Mouse (Mus musculus): Measurements from ENCODE around the gene Cdc123. TPM values are rescaled to one million over a fixed set of nuclear protein-coding genes. Genes with fewer than 3 reads are reported as not detected.

The Cdc123 gene
- polyA plus RNA-seq, 1 experiment from 2014 or later, result 329 TPM

- WGBS, result 92% methylated on average over 9 of the region's 9 CpGs
- Histone ChIP-seq H3K9ac (replicated peaks) (no peak overlapping the region), H3K36me3 (peaks cover 64% of the 10 kb centered on the region), H3K27ac (replicated peaks) (no peak overlapping the region), H3K4me2 (replicated peaks) (no peak overlapping the region), H3K9me3 (no peaks in the 10 kb centered on the region), H3K4me3 (no peak overlapping the region), H3K4me1 (no peaks in the 10 kb centered on the region), H3K27me3 (no peaks in the 10 kb centered on the region)
- no peak for ATAC-seq (replicated peaks)
Measured at GRCm38 (mm10) chr2:5801182-5801640, 43.8 kb downstream of the Cdc123 start.

- Histone ChIP-seq H3K36me3 (peaks cover 68% of the 10 kb centered on the region), H3K4me2 (replicated peaks) (no peak overlapping the region), H3K4me1 (no peaks in the 10 kb centered on the region), H3K9ac (replicated peaks) (no peak overlapping the region), H3K4me3 (no peak overlapping the region), H3K27me3 (no peaks in the 10 kb centered on the region), H3K9me3 (no peaks in the 10 kb centered on the region), H3K27ac (replicated peaks) (no peak overlapping the region)
- WGBS, result 91% methylated on average over 11 of the region's 11 CpGs
- no peak for ATAC-seq (replicated peaks)
Measured at GRCm38 (mm10) chr2:5797816-5798672, 46.9 kb downstream of the Cdc123 start.

- no peak overlapping the region for H3K4me2 ChIP-seq (replicated peaks)
- no peak overlapping the region for H3K27ac ChIP-seq (replicated peaks)
- no peak overlapping the region for H3K4me3 ChIP-seq
- no peaks in the 10 kb centered on the region for H3K27me3 ChIP-seq
- peaks cover 50% of the 10 kb centered on the region for H3K36me3 ChIP-seq
- H3K4me1 ChIP-seq, result no peaks in the 10 kb centered on the region
- no peak for ATAC-seq (replicated peaks)
- no peaks in the 10 kb centered on the region for H3K9me3 ChIP-seq
- no peak overlapping the region for H3K9ac ChIP-seq (replicated peaks)
- WGBS, result 95% methylated on average over 10 of the region's 10 CpGs
Measured at GRCm38 (mm10) chr2:5793771-5794170, 51.2 kb downstream of the Cdc123 start.

- ATAC-seq (replicated peaks), result no peak
- no peak overlapping the region for H3K4me2 ChIP-seq (replicated peaks)
- no peak overlapping the region for H3K9ac ChIP-seq (replicated peaks)
- no peaks in the 10 kb centered on the region for H3K9me3 ChIP-seq
- H3K36me3 ChIP-seq, result peaks cover 39% of the 10 kb centered on the region
- H3K4me3 ChIP-seq, result no peak overlapping the region
- WGBS, result 96% methylated on average over 5 of the region's 5 CpGs
- H3K27ac ChIP-seq (replicated peaks), result no peak overlapping the region
- H3K4me1 ChIP-seq, result no peaks in the 10 kb centered on the region
- H3K27me3 ChIP-seq, result no peaks in the 10 kb centered on the region
Measured at GRCm38 (mm10) chr2:5792056-5792455, 52.9 kb downstream of the Cdc123 start.

- Histone ChIP-seq H3K27me3 (no peaks in the 10 kb centered on the region), H3K4me1 (no peaks in the 10 kb centered on the region), H3K4me3 (no peak overlapping the region), H3K4me2 (replicated peaks) (no peak overlapping the region), H3K9ac (replicated peaks) (no peak overlapping the region), H3K36me3 (peaks cover 16% of the 10 kb centered on the region; the same call in 1 of the 2 replicates), H3K27ac (replicated peaks) (no peak overlapping the region), H3K9me3 (no peaks in the 10 kb centered on the region)
- WGBS, result 18% methylated on average over 4 of the region's 4 CpGs
- ATAC-seq (replicated peaks), result no peak
Measured at GRCm38 (mm10) chr2:5789625-5790160, 55.3 kb downstream of the Cdc123 start.

GRCm38 (mm10) chr2:5787391-5787790 is 57.6 kb downstream of the Cdc123 start:
- Histone ChIP-seq H3K36me3 (0 out of 2 replicates have a peak, but pooled peaks cover 3% of the 10 kb centered on the region), H3K4me1 (no peaks in the 10 kb centered on the region), H3K9me3 (no peaks in the 10 kb centered on the region), H3K27me3 (no peaks in the 10 kb centered on the region), H3K4me2 (replicated peaks) (no peak overlapping the region), H3K4me3 (no peak overlapping the region), H3K9ac (replicated peaks) (no peak overlapping the region), H3K27ac (replicated peaks) (no peak overlapping the region)
- WGBS, result 96% methylated on average over 3 of the region's 3 CpGs
- no peak for ATAC-seq (replicated peaks)

- no peak overlapping the region for H3K9ac ChIP-seq (replicated peaks)
- no peak overlapping the region for H3K4me3 ChIP-seq
- H3K4me2 ChIP-seq (replicated peaks), result no peak overlapping the region
- peaks cover 5% of the 10 kb centered on the region for H3K4me1 ChIP-seq
- ATAC-seq (replicated peaks), result no peak
- H3K9me3 ChIP-seq, result no peaks in the 10 kb centered on the region
- no peaks in the 10 kb centered on the region for H3K27me3 ChIP-seq
- no peak overlapping the region for H3K27ac ChIP-seq (replicated peaks)
- no peaks in the 10 kb centered on the region for H3K36me3 ChIP-seq
- 85% methylated on average over 2 of the region's 2 CpGs for WGBS
Measured at GRCm38 (mm10) chr2:5772464-5772863, 72.5 kb downstream of the Cdc123 start.

- no peak overlapping the region for H3K27ac ChIP-seq (replicated peaks)
- ATAC-seq (replicated peaks), result peak; percentile 58; the same call in 1 of the 2 replicates
- no peak overlapping the region for H3K4me2 ChIP-seq (replicated peaks)
- H3K4me1 ChIP-seq, result peaks cover 5% of the 10 kb centered on the region
- H3K9me3 ChIP-seq, result no peaks in the 10 kb centered on the region
- no peak overlapping the region for H3K9ac ChIP-seq (replicated peaks)
- WGBS, result 56% methylated on average over 8 of the region's 8 CpGs
- H3K36me3 ChIP-seq, result no peaks in the 10 kb centered on the region
- no peak overlapping the region for H3K4me3 ChIP-seq
- H3K27me3 ChIP-seq, result no peaks in the 10 kb centered on the region
Measured at GRCm38 (mm10) chr2:5770708-5771241, 74.2 kb downstream of the Cdc123 start.

GRCm38 (mm10) chr2:5769630-5770029 is 75.3 kb downstream of the Cdc123 start:
- Histone ChIP-seq H3K27ac (replicated peaks) (no peak overlapping the region), H3K9me3 (no peaks in the 10 kb centered on the region), H3K9ac (replicated peaks) (no peak overlapping the region), H3K27me3 (no peaks in the 10 kb centered on the region), H3K36me3 (no peaks in the 10 kb centered on the region), H3K4me2 (replicated peaks) (no peak overlapping the region), H3K4me1 (peaks cover 5% of the 10 kb centered on the region), H3K4me3 (no peak overlapping the region)
- ATAC-seq (replicated peaks), result no peak

- H3K4me3 ChIP-seq, result no peak overlapping the region
- WGBS, result 96% methylated on average over 4 of the region's 4 CpGs
- peaks cover 5% of the 10 kb centered on the region for H3K4me1 ChIP-seq
- no peaks in the 10 kb centered on the region for H3K36me3 ChIP-seq
- no peak overlapping the region for H3K4me2 ChIP-seq (replicated peaks)
- H3K9ac ChIP-seq (replicated peaks), result no peak overlapping the region
- H3K9me3 ChIP-seq, result no peaks in the 10 kb centered on the region
- no peak for ATAC-seq (replicated peaks)
- no peaks in the 10 kb centered on the region for H3K27me3 ChIP-seq
- no peak overlapping the region for H3K27ac ChIP-seq (replicated peaks)
Measured at GRCm38 (mm10) chr2:5768946-5769345, 76.0 kb downstream of the Cdc123 start.

GRCm38 (mm10) chr2:5762031-5762430 is 82.9 kb downstream of the Cdc123 start:
- ATAC-seq (replicated peaks), result no peak
- WGBS, result 91% methylated on average over 3 of the region's 3 CpGs
- H3K27ac ChIP-seq (replicated peaks), result no peak overlapping the region

GRCm38 (mm10) chr2:5760479-5761008 is 84.4 kb downstream of the Cdc123 start:
- no peaks in the 10 kb centered on the region for H3K9me3 ChIP-seq
- ATAC-seq (replicated peaks), result no peak
- H3K36me3 ChIP-seq, result no peaks in the 10 kb centered on the region
- no peaks in the 10 kb centered on the region for H3K4me1 ChIP-seq
- no peak overlapping the region for H3K9ac ChIP-seq (replicated peaks)
- H3K4me3 ChIP-seq, result no peak overlapping the region
- WGBS, result 93% methylated on average over 8 of the region's 8 CpGs
- no peak overlapping the region for H3K4me2 ChIP-seq (replicated peaks)
- no peak overlapping the region for H3K27ac ChIP-seq (replicated peaks)
- H3K27me3 ChIP-seq, result no peaks in the 10 kb centered on the region

More at GRCm38 (mm10) chr2:5762031-5762430, 82.9 kb downstream of the Cdc123 start:
- Histone ChIP-seq H3K36me3 (no peaks in the 10 kb centered on the region), H3K4me3 (no peak overlapping the region), H3K9ac (replicated peaks) (no peak overlapping the region), H3K4me2 (replicated peaks) (no peak overlapping the region), H3K27me3 (no peaks in the 10 kb centered on the region), H3K4me1 (no peaks in the 10 kb centered on the region), H3K9me3 (no peaks in the 10 kb centered on the region)

Data from forebrain, embryonic 15.5 days (tissue).